Mouse (Mus musculus) liver, adult (tissue): ENCODE results near the gene Dab1.

Experiments used
- GATA4 ChIP-seq: IDR thresholded peaks from 2 replicates; pipeline ENCODE4 v1.6.1; 2014; ENCODE audit warnings: mild to moderate bottlenecking, low read length; ENCODE audit not compliant: insufficient replicate concordance

The Dab1 gene

DNA sequence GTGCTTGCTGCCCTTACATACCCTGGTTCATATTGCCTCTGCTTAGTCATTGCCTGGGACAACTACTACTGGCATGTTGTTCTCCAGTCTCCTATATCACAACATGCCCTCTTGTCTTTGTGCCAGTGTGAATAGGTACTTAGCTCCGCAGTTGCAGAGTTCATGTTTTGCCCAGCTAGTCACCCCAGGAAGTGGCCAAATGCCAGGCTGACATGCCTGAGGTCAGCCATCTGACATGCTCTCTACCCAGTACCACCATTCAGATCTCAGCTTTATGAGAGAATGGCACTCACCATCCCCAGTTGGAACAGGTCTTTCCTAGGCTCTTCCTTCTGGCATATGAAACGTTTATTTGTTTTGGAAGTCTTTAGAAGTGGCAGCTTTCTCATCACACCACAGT lies 355.4 kb downstream of the Dab1 start:
- TF ChIP-seq GATA4, result no peak

GRCm38 (mm10) chr4:103974946-103975345 lies 355.8 kb downstream of the Dab1 start:
- TF ChIP-seq GATA4, result no peak

GRCm38 (mm10) chr4:103993884-103994283 lies 374.7 kb downstream of the Dab1 start:
- TF ChIP-seq GATA4, result no peak

- TF ChIP-seq GATA4, result no peak
Observed at GRCm38 (mm10) chr4:103994406-103994805, 375.2 kb downstream of the Dab1 start.

DNA sequence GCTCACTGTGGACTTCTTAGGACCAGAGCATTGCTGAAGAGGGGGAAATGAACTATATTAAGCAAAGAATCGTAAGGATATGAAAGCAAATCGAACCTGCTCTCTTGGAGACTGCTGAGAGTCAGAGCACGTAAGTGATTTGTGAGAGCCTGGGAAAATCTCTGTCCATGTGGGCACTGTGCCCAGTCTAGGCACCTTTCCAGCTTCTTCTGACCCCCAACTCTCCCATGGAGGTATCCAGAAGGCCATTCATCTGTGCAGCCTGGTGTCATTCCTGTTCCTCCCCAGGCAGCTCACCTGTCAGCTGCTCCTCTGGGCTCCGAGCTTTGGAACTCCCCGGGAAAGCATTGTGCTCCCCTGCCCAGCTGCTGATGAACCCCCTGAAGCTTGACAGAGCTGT lies 389.2 kb downstream of the Dab1 start:
- no peak for TF ChIP-seq GATA4

- no peak for TF ChIP-seq GATA4
Observed at GRCm38 (mm10) chr4:104011683-104012082, 392.5 kb downstream of the Dab1 start.

DNA sequence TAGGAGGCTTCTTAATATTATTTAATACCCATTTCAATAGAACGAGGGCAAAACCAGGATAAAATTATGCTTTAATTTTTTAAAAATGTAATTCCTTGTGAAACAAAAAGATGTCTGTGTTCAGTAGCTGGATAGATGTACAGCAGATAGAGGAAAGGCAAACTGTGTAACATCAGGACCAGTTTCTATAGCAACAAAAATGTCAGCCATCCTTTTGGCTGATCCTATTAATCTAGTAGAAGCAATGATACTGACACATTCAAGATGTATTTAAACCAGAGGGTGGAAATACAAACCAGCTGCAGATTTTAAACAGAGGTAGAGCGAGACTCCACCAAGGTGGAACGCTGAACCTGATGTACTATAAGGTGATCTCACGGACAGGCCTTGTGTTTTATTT lies 393.0 kb downstream of the Dab1 start:
- TF ChIP-seq GATA4, result no peak

GRCm38 (mm10) chr4:104025117-104025694 lies 406.0 kb downstream of the Dab1 start:
- no peak for TF ChIP-seq GATA4

- no peak for TF ChIP-seq GATA4
Observed at GRCm38 (mm10) chr4:104026834-104027233, 407.7 kb downstream of the Dab1 start.

GRCm38 (mm10) chr4:104027239-104027638 lies 408.1 kb downstream of the Dab1 start:
- no peak for TF ChIP-seq GATA4

- no peak for TF ChIP-seq GATA4
Observed at GRCm38 (mm10) chr4:104036091-104036490, 416.9 kb downstream of the Dab1 start.

GRCm38 (mm10) chr4:104039588-104039987 lies 420.4 kb downstream of the Dab1 start:
- no peak for TF ChIP-seq GATA4

DNA sequence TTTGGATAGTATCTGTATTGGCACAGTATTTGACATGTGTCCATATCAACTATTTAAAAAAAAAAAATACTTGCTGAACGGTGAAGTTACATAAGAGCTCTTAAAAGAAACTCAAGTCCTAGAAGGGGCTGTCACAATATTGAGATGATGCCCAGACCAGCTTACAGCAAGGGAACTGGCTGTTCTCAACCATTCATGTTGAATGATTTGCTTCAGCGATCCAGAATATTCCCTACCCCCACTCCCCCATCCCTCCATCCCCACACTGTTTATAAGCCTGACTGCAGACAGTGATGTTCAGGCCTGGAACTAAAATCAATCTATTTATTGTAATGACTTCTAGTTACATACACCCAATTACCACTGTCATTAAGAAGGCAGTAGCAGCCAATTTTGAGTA lies 424.3 kb downstream of the Dab1 start:
- no peak for TF ChIP-seq GATA4

- no peak for TF ChIP-seq GATA4
Observed at GRCm38 (mm10) chr4:104044634-104045033, 425.5 kb downstream of the Dab1 start.

- TF ChIP-seq GATA4, result no peak
Observed at GRCm38 (mm10) chr4:104047966-104048804, 429.0 kb downstream of the Dab1 start.

GRCm38 (mm10) chr4:104057116-104057515 lies 438.0 kb downstream of the Dab1 start:
- no peak for TF ChIP-seq GATA4

- no peak for TF ChIP-seq GATA4
Observed at GRCm38 (mm10) chr4:104059569-104059968, 440.4 kb downstream of the Dab1 start.
